Mouse (Mus musculus): ENCODE results near the gene Kif5a. TPM values are rescaled to one million over a fixed set of nuclear protein-coding genes. Genes with fewer than 3 reads are reported as not detected.
A peak's percentile ranks its signal among the peaks of the same experiment; 100 is the strongest.

The Kif5a gene
- total RNA-seq, 2 experiments from 2014 or later, result 0.70 to 0.85 TPM

GRCm38 (mm10) chr10:127225213-127225612, 37.9 kb downstream of the Kif5a start:
- ATAC-seq (ENCODE audit: poor library complexity, severe bottlenecking), result no peak

GRCm38 (mm10) chr10:127218339-127218738, 44.8 kb downstream of the Kif5a start:
- ATAC-seq (ENCODE audit: poor library complexity, severe bottlenecking), result no peak

GRCm38 (mm10) chr10:127217177-127217576, 46.0 kb downstream of the Kif5a start:
- peak; percentile 54 for ATAC-seq (ENCODE audit: poor library complexity, severe bottlenecking)

GRCm38 (mm10) chr10:127216456-127216855, 46.7 kb downstream of the Kif5a start:
- no peak for ATAC-seq (ENCODE audit: poor library complexity, severe bottlenecking)

- no peak for ATAC-seq (ENCODE audit: poor library complexity, severe bottlenecking)
Measured at GRCm38 (mm10) chr10:127214422-127214803, 48.7 kb downstream of the Kif5a start.

GRCm38 (mm10) chr10:127213704-127214421, 49.3 kb downstream of the Kif5a start:
- no peak for ATAC-seq (ENCODE audit: poor library complexity, severe bottlenecking)

- no peak for ATAC-seq (ENCODE audit: poor library complexity, severe bottlenecking)
Measured at GRCm38 (mm10) chr10:127213272-127213671, 49.9 kb downstream of the Kif5a start.

- peak; percentile 98 for ATAC-seq (ENCODE audit: poor library complexity, severe bottlenecking)
Measured at GRCm38 (mm10) chr10:127211414-127211854, 51.7 kb downstream of the Kif5a start, which contains the start of gene Pip4k2c. TSS of gene Pip4k2c (minus strand) at chr10:127211585.

GRCm38 (mm10) chr10:127210961-127211405, 52.2 kb downstream of the Kif5a start:
- ATAC-seq (ENCODE audit: poor library complexity, severe bottlenecking), result peak; percentile 47

GRCm38 (mm10) chr10:127209928-127210570, 53.1 kb downstream of the Kif5a start:
- ATAC-seq (ENCODE audit: poor library complexity, severe bottlenecking), result no peak

GRCm38 (mm10) chr10:127208921-127209320, 54.2 kb downstream of the Kif5a start:
- ATAC-seq (ENCODE audit: poor library complexity, severe bottlenecking), result no peak

GRCm38 (mm10) chr10:127205373-127205772, 57.8 kb downstream of the Kif5a start:
- no peak for ATAC-seq (ENCODE audit: poor library complexity, severe bottlenecking)

GRCm38 (mm10) chr10:127204589-127204988, 58.6 kb downstream of the Kif5a start:
- no peak for ATAC-seq (ENCODE audit: poor library complexity, severe bottlenecking)

GRCm38 (mm10) chr10:127203106-127203505, 60.0 kb downstream of the Kif5a start:
- ATAC-seq (ENCODE audit: poor library complexity, severe bottlenecking), result no peak

GRCm38 (mm10) chr10:127200279-127200678, 62.9 kb downstream of the Kif5a start:
- ATAC-seq (ENCODE audit: poor library complexity, severe bottlenecking), result no peak

GRCm38 (mm10) chr10:127199474-127199873, 63.7 kb downstream of the Kif5a start:
- no peak for ATAC-seq (ENCODE audit: poor library complexity, severe bottlenecking)

- ATAC-seq (ENCODE audit: poor library complexity, severe bottlenecking), result no peak
Measured at GRCm38 (mm10) chr10:127199068-127199467, 64.1 kb downstream of the Kif5a start.

GRCm38 (mm10) chr10:127198492-127198891, 64.7 kb downstream of the Kif5a start:
- ATAC-seq (ENCODE audit: poor library complexity, severe bottlenecking), result no peak

GRCm38 (mm10) chr10:127197505-127198110, 65.5 kb downstream of the Kif5a start:
- no peak for ATAC-seq (ENCODE audit: poor library complexity, severe bottlenecking)

- no peak for ATAC-seq (ENCODE audit: poor library complexity, severe bottlenecking)
Measured at GRCm38 (mm10) chr10:127197104-127197503, 66.0 kb downstream of the Kif5a start.

- no peak for ATAC-seq (ENCODE audit: poor library complexity, severe bottlenecking)
Measured at GRCm38 (mm10) chr10:127196392-127196791, 66.8 kb downstream of the Kif5a start.

All from megakaryocyte, adult 5-6 weeks (primary cell).